Mouse (Mus musculus): ENCODE results near the gene Clec11a.
A peak's percentile ranks its signal among the peaks of the same experiment; 100 is the strongest.

Clec11a gene

DNA sequence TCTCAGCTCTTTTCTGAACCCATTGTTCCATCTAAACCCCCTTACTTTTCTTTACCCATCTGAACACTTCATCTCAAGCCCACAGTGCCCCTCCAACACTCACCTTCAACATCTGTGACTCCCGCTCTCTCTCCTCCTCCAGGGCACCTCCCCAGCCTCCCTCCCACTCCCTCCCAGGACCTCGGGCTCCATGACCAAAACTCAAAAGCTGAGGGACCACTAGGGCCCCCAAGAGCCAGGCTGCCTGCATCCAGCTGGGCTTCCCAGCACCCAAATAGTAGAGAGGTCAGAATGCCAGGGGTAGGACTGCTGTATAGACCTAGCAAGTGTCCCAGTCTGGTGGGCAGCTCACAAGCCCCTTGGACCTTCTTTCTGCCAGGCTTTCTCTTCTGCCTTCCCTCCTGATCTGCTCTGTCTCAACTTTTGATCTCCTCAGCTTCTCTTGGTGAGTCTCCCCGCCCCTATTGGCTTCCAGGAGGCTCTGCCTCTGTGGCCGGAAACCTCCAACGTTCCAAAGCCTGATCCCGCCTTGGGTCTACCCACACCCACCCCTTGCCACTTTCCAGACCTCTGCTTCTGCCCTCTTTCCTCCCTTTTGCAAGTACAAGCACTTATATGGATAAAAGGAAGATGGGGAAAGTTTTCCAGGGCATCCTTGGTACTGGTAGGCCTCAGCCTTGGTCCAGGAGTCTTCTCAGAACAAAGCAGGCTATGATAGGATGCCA lies at the start of gene Clec11a:
Gene Clec11a, minus strand, starts transcription at position 387 of the 725 bp plus-strand sequence.
- DNase-seq, result no peak

DNA sequence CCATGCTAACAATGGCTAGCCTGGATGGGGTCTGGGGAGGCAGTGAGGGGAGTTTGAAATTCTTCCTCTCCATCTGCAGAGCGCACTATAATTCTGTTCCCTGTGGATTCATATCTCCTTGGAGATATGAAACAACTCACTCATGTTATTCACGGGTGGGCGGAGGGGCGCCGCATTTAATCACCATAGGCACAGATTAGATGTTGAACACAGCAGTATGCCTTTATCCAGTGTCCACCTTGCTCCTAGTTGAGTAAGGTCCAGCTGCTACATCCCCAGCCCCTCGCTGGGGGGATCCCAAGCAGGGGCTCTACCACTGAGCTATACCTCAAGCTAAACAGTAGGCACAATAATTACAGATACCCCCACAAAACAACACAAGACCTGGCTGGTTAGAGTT lies 48.7 kb upstream of the Clec11a start:
- DNase-seq, result no peak

DNA sequence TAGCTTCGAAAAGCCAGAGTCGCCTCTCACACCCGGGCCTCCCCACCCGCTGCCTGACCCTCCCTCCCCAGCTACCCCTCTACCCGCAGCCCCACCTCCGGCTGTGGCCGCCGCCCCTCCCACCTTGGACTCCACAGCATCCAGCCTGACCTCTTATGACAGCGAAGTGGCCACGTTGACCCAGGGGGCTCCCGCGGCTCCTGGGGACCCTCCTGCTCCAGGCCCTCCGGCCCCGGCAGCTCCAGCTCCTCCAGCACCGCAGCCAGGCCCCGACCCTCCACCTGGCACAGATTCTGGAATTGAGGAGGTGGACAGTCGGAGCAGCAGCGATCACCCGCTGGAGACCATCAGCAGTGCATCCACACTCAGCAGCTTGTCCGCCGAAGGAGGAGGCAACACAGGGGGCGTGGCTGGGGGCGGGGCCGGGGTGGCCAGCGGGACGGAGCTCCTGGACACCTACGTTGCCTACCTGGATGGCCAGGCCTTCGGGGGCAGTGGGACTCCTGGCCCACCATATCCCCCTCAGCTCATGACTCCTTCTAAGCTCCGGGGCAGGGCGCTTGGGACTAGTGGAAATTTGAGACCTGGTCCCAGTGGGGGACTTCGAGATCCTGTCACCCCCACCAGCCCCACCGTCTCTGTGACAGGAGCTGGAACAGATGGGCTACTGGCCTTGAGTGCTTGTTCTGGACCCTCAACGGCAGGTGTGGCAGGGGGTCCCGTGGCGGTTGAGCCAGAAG lies 47.1 kb upstream of the Clec11a start:
- DNase-seq, result peak; percentile 91

DNA sequence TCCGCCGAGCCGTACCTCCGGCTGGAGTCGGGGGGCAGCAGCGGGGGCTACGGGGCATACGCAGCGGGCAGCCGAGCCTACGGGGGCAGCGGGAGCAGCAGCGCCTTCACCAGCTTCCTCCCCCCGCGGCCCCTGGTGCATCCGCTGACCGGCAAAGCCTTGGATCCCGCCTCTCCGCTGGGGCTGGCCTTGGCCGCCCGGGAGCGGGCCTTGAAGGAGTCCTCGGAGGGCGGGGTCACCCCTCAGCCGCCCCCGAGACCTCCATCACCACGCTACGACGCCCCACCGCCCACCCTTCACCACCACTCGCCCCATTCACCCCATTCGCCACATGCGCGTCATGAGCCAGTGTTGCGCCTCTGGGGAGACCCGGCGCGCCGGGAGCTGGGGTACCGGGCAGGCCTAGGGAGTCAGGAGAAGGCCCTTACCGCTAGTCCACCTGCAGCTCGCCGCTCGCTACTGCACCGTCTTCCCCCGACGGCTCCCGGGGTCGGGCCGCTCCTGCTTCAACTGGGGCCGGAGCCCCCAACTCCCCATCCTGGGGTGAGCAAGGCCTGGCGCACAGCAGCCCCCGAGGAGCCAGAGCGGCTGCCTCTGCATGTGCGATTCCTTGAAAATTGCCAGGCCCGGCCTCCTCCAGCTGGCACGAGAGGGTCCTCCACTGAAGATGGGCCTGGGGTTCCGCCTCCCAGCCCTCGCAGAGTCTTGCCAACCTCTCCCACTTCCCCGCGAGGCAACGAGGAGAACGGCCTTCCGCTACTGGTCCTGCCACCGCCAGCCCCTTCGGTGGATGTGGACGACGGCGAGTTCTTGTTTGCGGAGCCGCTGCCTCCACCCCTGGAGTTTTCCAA lies 46.3 kb upstream of the Clec11a start:
- peak; percentile 81 for DNase-seq

DNA sequence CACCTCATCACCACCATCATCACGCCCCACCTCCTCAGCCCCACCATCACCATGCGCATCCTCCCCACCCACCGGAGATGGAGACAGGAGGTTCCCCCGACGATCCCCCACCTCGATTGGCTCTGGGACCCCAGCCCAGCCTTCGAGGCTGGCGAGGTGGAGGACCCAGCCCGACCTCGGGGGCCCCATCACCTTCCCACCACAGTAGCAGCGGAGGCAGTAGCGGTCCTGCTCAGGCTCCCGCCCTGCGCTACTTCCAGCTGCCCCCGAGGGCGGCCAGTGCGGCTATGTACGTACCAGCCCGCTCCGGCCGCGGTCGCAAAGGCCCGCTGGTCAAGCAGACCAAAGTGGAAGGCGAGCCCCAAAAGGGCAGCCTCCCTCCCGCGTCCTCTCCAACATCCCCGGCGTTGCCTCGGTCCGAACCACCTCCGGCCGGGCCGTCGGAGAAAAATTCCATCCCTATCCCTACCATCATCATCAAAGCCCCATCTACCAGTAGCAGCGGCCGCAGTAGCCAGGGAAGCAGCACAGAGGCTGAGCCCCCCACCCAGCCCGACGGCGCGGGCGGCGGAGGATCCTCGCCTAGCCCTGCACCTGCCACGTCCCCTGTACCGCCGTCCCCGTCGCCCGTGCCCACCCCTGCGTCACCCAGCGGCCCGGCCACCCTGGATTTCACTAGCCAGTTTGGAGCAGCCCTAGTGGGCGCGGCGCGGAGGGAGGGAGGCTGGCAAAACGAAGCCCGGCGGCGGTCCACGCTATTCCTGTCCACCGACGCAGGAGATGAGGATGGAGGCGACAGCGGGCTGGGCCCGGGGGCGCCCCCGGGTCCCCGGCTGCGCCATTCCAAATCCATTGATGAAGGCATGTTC lies 45.4 kb upstream of the Clec11a start:
- peak; percentile 84 for DNase-seq

DNA sequence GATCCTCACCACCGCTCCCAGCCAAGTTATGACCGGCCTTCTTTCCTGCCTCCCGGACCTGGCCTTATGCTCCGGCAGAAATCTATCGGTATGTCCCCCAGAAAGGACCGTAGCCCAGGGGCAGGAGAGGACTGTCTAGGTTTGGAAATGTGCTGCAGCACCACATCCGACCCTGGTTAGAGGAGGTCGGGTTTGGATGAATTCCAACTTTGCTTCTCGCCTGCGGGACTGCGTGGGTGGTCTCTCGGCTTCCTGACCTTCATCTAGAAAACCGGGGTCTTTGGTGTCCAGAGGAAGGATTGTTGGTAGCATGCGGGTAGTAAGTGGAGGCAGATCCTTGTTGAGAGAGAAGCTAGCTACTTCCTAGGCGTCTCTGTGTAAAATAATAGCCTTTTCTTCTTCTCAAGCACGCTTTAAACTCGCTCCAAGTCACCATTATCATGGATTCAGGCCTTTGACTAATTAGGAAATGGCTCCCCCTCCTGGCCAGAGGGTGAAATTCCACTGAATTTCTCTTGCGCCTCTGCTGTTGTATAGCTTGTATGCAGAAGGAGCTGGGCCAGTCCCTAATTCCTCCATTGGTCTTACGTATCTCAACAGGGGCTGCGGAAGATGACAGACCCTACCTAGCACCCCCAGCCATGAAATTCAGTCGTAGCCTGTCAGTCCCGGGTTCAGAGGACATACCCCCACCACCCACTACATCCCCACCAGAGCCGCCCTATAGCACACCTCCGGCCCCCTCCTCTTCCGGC lies 44.4 kb upstream of the Clec11a start:
- DNase-seq, result peak; percentile 94

DNA sequence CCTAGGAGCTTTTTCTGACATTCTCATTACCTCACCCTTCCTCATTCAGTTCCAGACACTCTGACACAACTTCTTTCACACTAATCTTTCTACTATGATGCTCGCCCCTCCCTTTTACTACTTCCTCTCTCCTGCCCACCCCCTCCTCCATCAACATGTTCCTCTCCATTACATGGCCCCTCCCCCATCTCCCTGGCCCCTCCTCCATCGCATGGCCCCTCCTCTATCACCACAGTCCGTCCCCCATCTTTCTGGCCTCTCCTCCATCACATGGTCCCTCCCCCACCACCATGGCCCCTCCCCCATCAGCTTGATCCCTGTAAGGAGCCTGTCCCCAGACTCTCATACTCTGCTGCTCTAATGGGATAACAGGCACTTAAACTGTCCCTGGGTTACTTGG lies 42.3 kb upstream of the Clec11a start:
- no peak for DNase-seq

DNA sequence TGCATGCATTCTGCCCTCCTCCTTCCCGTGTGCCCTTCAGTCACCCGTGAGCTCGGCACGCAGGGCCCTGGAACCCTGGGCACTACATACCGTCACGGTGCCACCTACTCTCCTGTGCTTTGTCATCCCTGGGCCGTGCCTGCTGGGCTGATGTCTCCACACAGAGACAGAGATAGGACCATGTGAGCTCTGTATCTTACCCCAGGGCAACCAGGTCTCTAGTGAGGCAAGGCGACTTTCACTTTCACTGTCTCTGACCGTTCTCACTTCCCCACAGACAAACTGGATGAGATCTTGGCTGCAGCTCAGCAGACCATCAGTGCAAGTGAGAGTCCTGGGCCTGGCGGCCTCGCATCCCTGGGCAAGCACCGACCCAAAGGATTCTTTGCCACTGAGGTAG lies 37.9 kb upstream of the Clec11a start:
- peak; percentile 92 for DNase-seq

DNA sequence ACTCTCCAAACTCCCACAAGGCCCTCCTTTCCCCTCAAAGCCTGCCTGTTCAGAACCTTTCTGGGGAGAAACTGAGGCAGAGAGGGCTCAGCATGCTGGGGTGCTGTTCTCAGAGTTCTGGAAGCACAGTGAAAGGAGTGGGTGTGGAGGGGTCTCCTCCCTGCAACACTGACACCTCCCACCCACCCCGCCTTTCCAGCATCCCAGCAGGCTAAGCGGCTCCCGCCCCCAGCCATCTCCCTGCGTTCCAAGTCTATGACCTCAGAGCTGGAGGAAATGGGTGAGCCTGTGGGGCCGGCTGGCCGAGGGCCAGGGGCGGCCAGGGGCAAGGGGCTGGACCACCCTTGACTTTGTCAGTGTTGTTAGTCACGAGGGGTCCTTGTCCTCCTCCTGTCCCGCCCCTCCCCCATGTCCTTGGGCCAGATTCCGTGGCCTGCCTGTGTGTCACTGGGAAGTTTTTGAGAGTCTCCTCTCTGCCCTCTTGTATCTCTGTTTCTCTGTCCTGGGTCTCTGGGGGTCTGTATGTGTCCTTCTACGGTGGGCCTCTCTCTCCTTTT lies 36.8 kb upstream of the Clec11a start:
- DNase-seq, result peak; percentile 88

DNA sequence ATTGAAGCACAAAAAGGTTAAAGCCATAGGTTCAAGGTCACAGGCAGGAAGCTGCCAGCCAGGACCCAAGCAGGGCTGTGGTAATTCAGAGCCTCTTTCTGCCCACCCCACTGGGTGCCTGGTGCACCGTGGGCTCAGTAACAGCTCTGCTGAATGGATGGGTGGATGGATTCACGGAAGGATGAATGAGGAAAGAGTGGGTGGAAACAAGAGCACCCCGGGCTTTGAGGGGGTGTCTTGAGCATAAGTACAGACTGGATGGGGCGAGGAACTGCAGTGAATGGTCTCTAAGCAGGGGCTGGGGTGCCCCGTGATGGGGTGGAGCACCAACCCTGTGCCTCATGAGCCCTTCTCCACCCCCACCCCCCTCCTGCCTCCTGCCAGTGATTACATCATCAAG lies 35.0 kb upstream of the Clec11a start:
- no peak for DNase-seq

DNA sequence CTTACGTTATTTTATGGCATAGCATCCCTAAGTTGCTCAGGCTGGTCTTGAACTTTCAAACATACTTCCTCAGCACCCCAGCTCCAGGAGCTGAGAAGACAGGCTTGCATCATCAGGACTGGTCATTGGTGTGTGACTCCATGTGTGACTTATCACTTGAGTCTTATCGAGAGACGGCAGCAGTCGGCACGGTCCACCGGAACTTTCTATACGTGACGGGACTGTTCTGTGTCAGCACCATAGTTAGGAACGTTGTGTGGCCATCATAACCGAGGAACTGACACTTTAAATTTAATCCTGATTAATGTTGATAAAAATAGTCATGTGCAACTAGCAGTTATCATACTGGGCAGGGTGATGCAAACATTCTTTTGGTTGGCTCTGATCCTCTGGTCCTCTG lies 34.4 kb upstream of the Clec11a start:
- DNase-seq, result no peak

DNA sequence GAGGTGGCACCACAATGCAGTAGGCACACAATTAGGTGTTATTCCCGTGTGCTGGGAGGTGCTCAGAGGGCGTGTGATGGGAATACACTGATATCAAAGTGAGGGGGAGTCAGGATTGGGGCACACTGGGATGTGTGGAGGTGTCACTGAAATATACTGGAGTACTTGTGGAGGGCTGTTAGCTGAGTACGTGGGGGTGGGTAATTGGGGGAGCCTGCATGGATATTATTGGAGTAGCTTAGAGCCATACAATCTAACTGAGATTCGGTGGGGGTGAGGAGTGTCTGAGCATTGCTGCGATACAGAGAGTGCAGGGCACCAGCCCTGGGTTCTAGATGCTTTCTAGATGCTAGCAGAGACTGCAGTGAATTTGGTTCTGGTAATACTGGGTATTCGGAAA lies 33.5 kb upstream of the Clec11a start:
- DNase-seq, result no peak

DNA sequence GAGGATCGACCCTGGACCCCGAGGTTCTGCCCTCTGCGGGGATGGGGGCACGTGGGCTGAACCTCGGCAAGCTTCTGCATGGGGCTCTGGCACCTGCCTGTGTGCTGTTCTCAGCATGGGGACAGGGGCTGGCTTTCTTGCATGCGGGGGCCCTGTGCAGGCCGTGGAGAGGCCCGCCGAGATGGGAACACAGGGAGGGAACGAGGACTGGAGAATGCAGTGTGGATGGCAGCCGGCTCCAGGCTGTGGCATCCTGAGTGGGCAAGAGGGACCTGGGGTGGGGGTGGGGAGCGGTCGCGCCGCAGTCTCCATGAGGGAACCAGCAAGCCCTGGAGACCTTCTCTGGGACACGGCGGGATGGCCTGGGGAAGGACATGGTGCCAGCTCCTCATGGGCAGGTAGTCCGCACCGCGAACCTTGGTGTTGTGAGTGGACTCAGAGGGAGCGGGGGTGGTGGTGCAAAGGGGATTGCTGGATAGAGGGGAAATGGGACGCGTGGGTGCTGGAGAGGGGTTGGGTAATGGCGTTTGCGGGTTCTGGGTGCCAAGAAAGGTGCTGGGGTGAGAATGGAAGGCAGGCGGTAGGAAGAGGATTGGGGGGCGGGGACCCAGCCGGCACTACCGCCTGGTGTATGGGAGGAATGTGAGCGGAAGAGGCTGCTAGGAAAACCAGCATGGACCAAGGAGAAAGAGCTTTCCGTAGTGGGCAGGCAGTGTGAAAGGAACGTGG lies 30.6 kb upstream of the Clec11a start:
- DNase-seq, result no peak

DNA sequence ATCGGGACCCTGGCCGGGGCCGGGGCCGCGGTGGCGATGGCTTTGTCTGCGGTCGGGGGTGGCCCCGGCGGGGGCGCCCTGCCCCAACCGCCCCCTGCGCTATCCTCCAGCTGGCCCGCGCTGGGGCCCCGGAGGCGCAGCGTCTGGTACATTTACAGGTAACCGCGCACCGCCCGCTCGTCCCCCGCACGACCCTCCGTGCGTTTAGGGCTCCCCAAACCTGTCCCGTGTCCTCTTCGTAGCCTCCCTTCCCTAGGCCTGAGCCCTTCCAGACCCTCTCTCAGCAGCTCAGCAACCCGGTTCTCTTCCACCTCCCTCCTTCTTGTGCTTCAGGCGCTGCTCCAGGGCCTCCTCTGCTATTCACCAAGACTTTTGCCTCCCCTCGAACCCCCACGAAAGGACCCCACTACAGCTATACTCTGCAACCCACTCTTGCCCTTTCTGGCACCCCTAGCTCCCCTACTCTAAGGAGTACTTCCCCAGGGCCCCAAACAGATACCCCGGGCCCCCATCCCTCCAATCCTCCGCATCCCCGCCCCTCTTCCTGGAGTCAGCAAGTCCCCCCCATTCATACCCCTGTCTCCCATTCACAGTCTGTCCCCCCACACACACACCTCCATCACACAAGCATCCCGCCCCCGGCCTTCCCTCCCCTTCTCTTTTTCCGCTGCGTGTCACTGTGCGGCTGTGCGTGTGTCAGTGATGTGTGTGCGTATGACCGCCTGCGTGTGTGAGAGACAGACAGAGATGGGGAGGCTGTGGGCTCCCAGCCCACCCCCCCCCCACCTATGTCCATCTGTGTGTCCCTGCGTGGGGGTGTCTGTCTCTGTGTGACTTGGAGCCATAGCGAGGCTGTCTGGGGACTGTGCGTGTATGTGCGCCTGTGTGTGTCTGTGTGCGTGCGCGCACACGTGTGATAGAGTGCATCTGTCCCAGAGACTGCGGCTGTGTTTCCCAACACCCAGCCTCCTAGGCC lies 29.6 kb upstream of the Clec11a start:
- DNase-seq, result no peak

DNA sequence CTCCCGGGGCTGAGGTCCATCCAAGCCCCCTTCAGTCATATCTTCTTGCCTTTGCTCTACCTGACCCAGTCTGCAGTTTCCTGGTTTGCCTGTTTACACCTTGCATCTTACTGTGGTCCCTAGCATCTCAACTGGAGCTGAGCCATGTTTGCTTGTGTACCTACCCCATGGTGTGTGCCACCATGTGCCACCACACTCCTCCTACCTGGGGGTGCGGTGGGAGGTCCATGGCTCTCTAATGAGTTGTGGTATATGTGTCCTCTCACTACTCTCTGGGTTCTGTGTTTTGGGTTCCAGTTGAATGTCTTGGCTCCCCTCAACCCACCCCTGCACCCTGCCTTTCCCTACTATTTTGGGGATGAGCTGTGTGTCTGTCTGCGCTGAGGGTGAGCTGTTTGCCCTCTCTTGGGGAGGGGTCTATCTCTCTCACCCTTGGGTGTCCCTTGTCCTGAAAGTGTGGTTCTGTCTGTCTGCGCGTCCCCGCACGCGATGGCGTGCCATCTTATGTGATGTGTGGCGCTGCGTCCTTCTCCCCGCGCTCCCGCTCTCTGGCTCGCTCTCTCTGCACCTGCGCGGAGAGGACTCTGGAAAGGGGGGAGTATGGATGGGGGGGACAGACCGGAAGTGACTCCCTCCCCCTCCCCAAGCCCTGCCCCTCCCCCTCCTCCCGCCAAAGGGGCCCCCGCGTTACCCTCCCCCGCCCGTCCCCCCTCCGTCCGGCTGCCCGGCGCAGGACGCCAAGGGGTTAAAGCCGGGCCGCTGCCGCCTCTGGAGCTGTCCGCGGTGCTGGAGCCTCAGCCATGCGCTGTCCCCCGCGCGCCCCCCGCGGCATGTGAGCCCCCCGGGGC lies 28.6 kb upstream of the Clec11a start:
- no peak for DNase-seq

DNA sequence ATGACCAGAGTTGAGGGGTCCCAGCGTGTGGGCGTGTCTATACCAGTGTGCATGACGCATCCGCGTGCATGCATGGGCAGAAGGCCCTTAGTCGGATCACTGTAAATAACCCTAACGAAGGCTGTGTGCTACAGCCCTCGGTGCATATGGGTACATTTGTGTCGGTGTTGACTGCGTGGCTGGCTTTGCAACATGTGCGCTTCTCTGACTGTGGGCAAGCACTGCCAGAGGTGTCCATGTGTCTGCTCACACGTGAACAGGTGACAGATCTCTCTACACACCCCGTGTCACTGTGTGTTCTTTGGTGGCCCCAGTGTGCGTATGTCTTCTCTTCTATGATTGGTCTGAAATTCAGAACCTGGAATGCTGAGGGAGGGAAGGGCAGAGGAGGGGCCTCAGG lies 27.4 kb upstream of the Clec11a start:
- no peak for DNase-seq

DNA sequence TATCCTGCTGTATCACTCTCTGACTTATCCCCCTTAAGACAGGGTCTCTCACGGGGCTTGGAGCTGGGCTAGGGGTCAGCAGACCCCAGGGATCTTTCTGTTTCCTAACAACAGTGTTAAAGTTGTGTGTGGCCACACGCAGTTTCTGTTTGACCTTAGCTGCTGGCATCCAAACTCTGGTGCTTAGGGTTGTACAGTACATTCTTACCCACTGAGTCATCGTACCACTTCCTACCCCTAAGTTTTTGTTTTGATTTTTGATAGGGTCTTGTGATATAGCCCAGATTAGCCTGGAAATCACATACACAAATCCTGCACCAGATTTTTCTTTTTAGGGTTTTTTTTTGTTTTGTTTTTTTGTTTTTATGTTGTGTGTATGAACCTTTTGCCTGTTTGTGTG lies 25.6 kb upstream of the Clec11a start:
- no peak for DNase-seq

DNA sequence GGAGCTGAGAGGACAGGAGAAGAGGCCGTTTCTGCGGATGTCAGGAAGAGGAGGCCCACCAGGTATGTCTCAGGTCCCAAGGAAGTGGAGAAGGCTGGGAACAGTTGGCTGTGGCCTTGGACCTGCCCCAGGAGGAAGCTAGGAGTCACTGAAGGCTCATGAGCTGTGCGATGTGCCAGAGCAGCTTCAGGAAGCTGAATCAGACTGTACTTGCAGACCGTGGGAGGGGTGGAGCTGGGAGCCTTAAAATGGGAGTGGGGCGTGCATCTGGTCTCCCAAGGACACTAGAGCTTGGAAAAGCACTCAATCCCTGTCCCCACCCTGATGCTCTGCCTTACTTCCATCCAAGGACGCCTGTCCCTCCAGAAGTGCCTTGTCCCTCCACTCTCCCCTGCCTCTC lies 19.9 kb upstream of the Clec11a start:
- no peak for DNase-seq

DNA sequence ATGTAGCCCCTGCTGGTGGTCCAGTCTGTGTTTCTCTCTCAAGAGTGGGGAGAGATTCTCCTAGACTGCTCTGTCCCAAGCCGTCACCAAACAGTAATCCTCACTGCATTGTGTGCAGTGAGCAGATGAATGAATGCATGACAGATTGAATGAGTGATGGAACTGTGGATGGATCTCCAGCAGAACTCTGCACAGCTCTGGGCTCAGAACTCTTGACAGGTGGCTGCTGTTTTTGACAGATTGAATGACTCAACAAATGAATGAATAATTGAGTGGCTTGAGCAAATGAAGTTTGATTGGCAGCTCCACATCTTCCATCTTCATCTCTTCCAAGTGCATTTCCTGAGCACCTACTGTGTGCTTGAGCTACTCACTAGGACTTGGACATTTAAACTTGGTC lies 15.6 kb upstream of the Clec11a start:
- no peak for DNase-seq

All from heart, adult 11 months (tissue).